Mouse (Mus musculus) retina, postnatal 1 day (tissue): ENCODE results near the gene Tcf7l1.
A peak's percentile ranks its signal among the peaks of the same experiment; 100 is the strongest.

Source experiments
- DNase-seq: peaks from one replicate; pipeline ENCODE4 v3.0.0-alpha.2; 2012

Tcf7l1 gene

DNA sequence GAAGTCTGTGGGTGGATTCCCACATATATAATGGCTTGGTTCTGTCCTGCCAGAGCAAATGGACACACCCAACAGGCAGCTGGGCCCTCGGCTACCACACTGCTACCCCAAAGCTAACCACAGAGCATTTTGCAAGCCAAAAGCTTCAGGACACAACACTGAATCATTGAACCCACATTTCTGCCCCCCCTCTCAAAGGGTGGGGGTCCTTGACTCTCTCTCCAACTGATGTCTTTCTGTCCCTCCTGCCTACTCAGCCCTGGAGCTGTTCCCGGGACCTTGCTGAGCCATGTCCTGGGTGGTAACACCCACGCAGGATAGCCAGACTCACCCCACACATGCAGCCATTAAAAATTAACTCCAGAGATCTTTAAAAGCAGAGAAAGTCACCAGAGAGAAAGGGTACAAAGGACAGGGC, 45.4 kb downstream of the Tcf7l1 start:
- no peak for DNase-seq

DNA sequence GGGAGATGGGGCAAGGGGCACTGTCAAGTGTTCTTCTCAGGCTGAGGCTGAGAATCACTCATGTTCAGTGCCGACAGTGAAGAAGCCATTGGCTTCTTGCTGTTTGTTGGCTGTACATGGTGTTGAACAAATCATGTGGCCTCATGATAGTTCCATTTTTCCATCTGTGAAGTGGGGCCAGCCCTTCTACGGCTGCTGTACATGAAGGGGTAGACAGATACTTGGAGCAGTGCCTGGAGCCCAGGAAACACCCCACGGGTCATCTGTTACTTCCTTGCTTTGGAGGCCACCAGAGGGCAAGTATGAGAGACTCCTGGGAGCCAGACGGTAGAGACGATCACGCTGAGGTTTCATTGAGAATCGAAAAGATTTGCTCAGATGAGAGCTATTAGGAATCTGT, 46.7 kb downstream of the Tcf7l1 start:
- DNase-seq: no peak

DNA sequence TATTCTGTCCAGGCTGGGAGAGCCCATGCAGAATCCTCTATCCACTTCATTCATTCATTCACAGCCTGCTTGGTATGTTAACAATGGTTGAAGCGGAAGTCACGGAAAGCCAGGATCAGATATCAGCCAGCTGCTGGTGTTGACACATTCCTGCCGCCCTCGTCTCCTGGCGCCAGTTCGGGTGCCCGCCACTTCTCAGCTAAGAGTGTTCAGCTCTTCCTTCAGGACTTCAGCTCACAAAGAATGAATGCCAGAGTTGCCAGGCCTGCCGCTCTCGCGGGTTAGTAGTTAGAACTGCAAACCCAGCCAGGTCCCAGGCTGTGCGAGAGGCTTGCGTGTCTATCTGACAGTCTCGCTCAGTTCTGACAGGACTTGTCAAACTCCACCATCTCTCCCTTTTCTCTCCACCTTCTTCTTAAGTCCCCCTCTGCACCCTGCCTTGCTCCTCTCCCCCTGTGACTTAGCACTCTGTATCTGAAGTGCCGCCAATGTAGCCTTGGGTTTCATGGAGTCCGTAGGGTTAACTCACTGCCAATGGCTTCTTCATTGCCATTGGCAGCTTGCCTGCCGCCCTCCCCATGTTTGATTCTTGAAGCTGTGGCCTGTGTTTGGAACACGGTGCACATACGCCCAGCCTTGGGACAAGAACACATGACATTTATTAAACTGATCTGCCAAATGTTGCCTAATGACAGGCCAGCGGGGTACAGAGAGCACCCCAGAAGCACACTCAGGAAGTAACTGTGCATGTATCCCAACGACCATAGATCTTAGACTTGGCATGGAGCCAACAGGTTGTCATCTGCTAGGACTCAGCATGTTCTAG, 48.2 kb downstream of the Tcf7l1 start:
- no peak for DNase-seq

DNA sequence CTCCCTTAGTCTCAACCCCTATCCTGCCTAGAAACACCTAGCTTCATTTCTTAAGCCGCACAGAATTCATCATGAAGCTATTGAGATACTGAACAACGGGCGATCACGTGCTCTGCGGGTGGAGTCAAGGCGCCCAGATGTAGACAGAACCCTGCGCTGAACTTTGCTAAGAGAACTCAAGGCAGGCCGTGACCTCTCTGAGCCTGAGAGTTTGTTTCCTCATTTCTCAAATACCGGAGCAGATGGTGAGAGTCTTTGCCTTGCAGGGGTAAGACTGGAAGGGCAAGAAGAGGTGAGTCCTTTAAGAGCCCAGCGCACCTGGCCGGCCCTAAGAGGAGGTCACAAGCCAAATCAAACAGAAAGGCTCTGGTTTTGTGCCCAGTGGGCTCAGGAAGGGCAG, 52.2 kb downstream of the Tcf7l1 start:
- DNase-seq: no peak

DNA sequence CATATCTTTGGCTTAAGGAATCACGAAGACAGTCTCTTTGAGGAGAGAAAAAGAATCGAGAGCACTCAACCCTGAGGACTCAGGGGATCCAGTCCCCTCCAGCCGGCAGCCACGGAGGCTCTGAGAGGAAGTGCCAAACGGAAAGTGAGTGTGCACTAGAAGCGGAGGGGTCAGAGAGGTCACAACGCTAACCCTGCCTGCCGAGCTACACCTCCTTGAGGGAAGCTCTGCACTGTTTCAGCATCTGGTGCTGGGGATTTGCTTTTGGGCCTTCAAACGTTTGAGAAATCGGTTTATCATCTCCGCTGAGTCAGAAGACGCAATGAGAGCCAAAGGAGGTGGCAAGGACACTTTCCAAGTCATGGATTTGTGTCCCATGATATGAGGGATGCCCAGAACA, 53.8 kb downstream of the Tcf7l1 start:
- DNase-seq: no peak

DNA sequence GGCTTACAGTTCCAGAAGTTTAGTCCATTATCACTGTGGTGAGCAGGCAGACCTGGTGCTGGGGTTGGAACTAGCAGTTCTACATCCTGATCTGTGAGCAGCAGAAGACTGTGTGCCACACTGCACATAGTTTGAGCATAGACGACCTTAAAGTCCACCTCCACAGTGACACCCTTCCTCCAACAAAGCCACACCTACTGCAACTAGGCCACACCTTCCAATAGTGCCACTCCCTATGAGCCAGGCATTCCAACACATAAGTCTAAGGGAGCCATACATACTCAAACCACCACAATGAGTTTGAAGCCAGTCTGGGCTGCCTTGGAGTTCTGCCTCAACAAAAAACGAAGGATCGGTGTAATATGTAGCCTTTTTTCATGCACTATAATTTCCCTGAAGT, 55.7 kb downstream of the Tcf7l1 start:
- DNase-seq: no peak

DNA sequence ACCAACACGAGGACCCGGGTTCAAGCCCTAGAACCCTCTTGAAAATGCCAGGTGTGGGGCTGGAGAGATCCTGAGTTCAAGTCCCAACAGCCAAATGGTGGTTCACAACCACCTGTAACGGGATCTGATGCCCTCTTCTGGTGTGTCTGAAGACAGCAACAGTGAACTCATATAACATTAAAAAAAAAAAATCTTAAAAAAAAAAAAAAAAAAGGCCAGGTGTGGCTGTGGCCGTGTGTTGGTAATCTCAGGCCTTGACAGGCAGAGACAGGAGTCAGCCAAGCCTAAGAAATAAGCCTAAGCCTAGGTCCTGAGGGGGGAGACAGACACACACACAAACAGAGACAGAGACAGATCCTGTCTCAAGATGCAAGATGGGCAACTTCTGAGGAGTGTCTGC, 56.9 kb downstream of the Tcf7l1 start:
- DNase-seq: no peak

DNA sequence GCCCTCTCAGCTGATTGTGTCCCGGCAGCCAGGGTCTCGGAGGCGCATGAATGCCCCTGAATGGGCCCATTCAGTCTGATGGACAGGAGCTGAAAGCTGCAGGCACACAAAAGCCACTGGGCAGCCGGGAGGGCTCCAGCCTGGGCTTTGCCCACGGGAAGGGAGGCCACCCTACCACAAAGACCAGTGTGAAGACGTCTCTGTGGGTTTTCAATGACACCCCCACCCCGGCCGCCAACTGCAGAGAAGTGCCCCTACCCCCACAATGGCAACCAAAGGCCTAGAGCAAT, 58.5 kb downstream of the Tcf7l1 start:
- DNase-seq: peak; percentile 85

DNA sequence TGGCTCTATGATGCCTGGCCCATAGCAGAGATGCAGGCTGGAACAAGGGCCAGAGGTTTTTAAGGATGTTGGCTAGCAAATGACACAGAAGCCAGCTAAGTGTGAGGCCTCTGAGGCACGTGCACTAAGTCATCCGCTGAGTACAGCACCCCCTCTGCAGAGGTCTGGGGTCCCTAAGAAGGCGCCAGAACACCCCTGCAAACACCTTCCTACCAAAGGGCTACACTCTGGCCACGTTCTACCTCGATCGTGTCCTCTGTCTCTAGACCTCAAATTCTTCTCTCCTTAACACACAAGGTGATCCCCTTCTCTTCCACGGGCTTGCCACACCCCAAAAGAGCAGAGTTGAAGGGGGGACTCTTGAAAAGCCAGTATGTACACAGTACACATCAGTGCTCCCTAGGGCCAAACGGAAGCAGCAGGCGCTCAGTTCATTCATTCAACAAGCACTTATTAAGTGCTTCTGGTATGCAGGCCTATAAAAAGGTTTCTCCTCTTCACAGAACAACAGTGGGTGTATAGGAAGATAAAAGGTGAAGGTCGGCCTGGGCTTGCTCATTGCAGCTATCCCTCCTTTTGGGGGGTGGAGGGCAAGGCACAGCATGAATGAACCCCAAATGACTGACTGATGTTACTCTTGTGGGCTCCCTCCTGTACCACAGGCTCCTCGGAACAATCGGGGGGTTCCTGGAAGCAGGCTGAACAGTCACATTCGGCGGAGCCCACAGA, 59.1 kb downstream of the Tcf7l1 start:
- DNase-seq: no peak

DNA sequence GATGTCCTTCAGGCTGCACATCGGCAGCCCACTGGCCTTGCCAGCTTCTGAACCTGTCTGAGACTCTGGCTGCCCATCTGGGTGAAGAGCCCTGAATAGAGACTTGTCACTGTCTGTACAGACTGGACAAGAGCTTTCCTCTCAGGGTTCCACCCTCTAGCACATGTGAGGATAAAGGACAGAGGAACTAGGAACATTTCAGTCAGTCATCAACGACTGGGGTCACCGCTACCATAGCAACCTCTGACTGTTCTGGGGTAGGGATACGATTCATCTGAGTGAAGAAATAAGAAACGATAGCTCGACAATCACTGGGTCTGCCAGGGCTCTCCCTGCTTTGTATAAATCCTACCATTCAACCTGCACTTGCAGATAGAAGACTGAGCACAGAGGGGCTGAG, 61.2 kb downstream of the Tcf7l1 start:
- DNase-seq: peak; percentile 55

DNA sequence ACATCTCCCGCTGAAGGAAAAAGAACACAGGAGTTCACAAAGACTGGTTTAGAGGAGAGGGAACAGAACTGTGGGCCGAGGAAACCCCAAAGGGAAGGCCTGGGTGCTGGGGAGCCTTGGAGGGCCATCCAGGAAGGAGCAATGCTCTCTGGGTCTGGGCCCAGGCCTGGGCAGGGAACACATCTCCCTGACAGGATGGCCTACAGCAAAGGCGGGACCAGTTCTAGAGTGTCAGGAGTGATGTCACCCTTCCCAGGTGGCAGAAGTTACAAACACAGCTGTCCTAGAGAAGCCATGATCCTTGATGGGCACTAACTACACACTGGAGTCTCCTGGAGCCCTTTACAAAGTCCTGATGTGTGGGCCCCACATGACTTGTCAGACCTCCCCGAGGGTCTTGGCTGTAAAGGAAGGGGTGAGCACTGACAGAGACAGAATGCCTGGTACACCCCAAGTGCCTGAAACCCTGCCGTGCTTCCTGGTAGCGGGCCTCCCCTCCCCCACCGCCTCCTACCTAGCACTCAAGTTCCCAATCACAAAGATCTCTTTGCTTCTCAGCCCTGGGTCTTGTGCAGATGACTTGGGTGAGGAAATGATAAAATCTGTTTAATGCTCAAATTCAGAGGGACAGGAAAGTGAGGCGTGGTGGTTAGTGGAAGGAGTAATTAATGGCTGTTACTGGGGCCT, 64.4 kb downstream of the Tcf7l1 start:
- DNase-seq: peak; percentile 7

DNA sequence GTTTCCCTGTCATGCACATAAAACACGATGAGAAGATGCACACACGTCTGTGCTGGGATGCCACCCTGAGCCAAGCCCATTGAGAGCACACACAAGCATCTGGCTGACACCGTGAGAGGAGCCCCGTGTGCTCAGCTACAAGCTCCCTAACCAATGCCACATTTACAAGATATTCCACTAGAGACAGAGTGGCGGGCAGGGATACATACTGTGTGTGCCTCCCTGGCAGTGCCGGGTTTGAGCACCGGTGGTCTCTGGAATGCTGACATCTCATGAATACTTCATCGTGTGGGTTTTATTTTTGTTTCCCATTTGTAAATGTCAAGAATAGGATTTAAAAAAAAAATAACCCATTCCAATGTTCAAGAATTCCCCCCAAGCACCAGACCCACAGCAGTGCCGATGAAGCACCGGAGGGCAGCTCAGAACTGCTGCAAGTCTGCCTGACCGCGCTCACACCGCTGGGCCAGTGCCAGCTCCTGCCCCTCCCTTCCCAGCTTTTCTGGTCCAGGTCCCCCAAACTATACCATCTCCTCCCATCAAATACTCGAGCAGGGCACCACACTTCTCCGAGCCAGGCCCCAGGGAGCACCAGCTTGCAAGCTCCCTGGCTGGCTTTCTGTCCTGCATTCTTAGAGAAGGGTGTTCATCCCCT, 65.2 kb downstream of the Tcf7l1 start:
- peak; percentile 13 for DNase-seq

DNA sequence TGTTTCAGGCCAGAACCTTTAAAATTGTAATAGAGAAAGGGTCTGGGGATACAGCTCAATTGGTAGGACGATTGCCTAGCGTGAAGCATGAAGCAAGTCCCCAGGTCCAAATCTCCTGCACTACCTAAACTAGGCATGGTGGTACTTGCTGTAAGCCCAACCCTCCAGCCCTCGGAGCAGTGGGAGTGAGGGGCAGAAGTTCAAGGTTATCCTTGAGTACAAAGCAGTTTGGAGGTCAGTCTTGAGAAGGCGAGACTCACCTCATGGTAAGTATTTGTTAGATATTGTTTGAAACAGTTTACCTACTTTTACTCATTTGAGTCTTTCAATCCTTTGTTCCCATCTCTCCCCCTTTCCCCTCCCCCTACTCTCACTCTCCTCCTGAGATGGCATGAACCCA, 65.9 kb downstream of the Tcf7l1 start:
- DNase-seq: no peak

DNA sequence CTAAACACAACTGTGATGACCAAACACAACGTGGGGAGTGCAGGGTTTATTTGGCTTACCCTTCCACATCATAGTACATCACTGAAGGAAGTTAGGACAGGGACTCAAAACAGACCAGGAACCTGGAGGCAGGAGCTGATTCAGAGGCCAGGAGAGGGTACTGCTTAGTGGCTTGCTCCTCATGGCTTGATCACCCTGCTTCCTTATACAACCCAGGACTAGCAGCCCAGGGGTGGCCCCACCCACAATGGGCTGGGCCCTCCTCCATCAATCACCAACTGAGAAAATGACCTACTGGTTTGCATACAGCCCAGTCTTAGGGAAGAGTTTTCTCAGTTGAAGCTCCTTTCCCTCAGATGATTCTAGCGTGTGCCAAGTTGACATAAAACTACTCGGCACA, 68.2 kb downstream of the Tcf7l1 start:
- no peak for DNase-seq

DNA sequence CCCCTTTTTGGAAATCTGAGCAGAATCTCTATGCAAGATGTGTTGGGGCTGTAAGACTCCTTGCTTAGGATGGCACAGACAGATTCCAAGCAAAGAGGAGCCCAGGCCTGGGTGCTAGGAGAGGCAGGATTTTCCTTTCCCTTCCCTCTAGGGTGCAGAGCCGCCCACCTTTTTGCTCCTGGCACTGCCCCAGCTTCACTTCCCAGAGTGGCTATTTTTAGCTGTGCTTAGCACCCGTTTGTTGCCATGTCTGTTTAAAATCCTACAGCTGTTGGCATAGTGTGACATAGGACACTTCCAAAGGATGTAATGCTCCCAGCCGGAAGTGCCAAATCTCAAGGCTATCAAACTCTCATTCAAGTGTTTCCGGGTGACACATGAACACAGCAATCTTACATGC, 74.3 kb downstream of the Tcf7l1 start:
- no peak for DNase-seq

DNA sequence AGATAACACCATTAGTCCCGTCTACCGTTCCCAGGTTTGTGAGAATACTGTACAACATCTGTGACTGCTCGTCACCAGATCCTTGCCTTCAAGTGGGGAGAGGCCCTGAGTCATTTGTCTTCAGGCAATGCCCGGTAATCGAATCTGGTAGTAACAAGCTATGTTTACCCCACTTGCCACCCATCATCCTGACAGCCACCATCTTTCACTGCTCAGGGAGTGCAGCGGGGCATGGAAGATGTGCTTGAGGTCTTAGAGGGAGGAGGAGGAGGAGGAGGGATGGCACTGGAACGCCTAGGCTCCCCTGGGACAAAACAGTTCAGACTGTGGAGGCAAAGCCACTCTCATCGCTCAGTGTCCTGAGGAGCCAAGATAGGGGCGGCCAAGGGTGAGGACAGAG, 74.8 kb downstream of the Tcf7l1 start:
- peak; percentile 65 for DNase-seq

DNA sequence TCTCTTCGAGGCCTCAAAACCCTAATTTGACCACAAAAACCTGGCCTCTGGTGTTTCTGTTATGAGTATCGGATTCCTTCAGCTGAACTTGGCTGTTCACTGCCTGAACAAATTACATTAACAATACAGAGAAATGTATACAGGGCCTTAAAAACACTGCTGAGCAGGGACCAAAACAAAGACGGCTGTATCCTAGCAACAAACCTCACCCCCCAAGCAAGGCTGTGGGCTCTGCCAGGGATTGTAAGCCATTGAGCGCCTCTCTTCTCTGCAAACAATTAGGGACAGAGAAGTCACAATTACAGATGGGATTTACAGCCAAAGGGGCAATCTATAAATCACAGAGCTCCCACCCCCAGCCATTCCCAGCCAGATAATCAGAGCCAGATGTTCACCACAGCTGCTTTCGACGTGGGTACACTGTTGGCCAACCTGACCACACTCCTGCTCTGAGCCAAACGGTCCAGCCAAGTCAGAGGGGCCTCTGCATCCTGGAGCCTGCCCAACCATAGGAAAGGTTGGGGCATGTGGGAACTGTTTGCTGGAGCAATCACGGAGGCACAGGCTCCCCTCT, 77.5 kb downstream of the Tcf7l1 start:
- peak; percentile 84 for DNase-seq

DNA sequence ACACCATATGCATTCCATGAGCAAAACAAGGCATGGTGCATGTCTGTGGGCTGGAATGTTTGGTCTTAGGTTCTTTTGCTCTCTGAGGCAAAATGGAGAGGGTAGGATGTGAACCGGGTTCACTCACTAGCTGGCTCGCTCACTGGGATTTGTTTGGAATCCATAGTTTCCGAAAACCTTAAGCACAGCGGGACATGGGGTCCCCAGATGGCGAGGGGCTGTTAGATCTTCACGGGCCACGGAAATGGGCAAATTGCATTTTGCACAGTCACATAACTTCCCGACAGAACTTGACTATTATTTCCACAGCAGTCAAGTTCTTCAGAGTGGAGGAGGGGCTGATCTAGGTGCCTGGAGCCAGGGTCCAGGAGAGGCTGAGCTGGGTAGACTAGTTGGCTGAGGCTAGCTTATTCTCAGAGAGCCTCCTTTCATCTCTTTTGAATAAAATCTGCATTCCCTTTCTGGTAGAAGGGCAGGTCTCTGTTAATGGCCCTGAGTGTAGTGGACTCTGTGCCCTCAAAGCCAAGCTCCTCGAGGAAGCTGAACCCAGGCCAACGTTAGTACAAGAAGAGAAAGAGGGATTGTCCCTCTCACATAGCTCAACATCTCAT, 78.1 kb downstream of the Tcf7l1 start:
- no peak for DNase-seq

DNA sequence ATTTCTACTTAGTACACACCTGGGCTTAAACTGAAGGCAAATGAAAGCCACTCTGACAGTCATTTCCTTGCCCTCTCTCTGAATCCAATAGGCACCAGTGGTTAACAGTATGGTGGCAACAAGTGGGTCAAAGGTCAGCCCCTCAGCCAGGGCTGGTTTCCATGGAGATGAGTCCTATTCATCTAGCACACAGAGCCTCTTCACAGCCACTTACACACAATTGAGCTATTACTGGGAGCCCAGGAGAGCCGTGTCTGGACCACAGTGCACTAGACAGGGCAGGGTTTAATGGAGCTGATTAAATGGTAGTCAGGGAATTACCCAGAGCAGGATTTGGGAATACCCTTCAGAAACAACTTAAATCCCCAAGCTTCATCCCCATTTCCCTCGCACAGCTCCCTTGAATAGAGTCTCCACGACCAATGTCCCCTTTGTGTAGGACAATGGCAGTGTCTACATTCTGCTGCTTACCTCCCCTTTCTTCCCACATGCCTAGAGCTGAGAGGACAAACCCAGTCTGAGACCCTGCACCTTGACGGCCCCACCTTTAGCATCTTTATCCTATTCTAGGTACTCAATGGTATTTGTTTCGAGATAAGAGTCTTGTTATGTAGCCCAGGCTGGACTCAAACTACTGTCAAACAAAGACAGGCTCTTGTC, 89.5 kb downstream of the Tcf7l1 start:
- DNase-seq: peak; percentile 81

DNA sequence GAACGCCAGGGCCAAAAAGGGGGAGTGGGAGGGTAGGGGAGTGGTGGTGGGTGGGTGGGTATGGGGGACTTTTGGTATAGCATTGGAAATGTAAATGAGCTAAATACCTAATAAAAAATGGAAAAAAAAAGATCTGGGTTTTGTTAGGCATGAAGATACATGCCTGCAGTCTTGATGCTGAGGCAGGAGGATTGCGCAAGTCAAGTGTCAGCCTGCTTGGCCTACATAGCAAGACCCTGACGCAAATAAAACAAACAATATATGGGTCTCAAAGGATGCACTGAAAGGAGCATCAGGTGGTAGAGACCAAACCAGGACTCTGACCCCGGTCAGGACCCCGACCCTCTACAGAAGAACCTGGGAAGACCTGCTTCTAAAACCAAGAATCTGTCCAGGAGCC, 90.5 kb downstream of the Tcf7l1 start:
- DNase-seq: no peak

DNA sequence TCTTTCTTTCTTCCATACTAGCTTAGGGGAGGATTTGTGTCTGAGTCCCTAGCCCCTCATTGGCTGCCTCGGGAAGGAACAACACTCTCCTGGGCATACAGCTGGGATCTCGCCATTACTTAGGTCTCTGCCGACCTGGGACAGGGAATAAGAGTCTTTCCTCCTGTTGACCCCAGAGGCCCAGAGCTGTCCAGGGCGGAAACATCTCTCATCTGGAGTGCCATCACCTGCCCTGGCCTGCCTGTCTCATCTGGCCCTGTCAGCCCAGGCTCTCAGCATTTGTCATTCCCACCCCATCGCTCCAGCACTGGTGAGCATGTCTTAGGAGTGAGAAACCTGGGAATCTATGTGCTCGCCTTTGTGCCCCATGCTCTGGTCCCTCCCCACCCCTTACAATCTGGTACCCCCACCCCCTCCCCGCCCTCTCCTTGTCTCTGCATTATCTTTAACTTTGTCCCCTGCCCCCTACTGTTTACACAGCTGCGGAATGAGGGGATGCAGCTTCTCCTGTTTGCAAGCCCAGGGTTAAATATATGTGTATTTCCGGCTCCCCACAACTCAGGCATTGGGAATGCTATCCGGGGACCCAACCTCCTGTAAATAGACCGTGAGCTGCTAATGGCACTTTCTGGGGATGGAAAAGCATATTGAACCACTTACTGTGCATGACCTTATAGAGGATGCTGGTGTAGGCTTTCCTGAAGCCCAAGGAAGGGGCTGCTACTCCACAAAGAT, 92.3 kb downstream of the Tcf7l1 start:
- no peak for DNase-seq
